Mouse (Mus musculus) midbrain, embryonic 13.5 days (tissue): ENCODE data around the gene Impg1. TPM values are rescaled to one million over a fixed set of nuclear protein-coding genes. Genes with fewer than 3 reads are reported as not detected.

Source experiments
- ATAC-seq: fragments of 200-750 bp; cut with Nextera tagmentation; 2 replicates; pipeline ENCODE4 v1.8.0; 2017; ENCODE audit warnings: mild to moderate bottlenecking, moderate TSS enrichment, moderate library complexity
- H3K27ac ChIP-seq: fragments of 300-500 bp; sonication (generic); 2 replicates; pipeline ENCODE4 v1.5.1; 2015; ENCODE audit warnings: inconsistent platforms, mild to moderate bottlenecking, moderate library complexity
- H3K27me3 ChIP-seq: fragments of 300-500 bp; sonication (generic); 2 replicates; pipeline ENCODE4 v1.6.1; 2015; ENCODE audit warnings: mild to moderate bottlenecking, inconsistent platforms
- H3K36me3 ChIP-seq: fragments of 300-500 bp; sonication (generic); 2 replicates; pipeline ENCODE4 v1.6.1; 2015; ENCODE audit warnings: mild to moderate bottlenecking, inconsistent platforms
- H3K4me1 ChIP-seq: fragments of 300-500 bp; sonication (generic); replicated peaks from 2 replicates; pipeline ENCODE4 v1.6.1; 2015; ENCODE audit warnings: inconsistent platforms
- H3K4me2 ChIP-seq: fragments of 300-500 bp; sonication (generic); replicated peaks from 2 replicates; pipeline ENCODE4 v1.6.1; 2015; ENCODE audit warnings: moderate library complexity, mild to moderate bottlenecking, inconsistent platforms
- H3K4me3 ChIP-seq: fragments of 300-500 bp; sonication (generic); replicated peaks from 2 replicates; pipeline ENCODE4 v1.5.1; 2015; ENCODE audit warnings: mild to moderate bottlenecking, inconsistent platforms
- H3K9ac ChIP-seq: fragments of 300-500 bp; sonication (generic); replicated peaks from 2 replicates; pipeline ENCODE4 v1.6.1; 2015; ENCODE audit warnings: mild to moderate bottlenecking, inconsistent platforms
- H3K9me3 ChIP-seq: fragments of 300-500 bp; sonication (generic); 2 replicates; pipeline ENCODE4 v1.6.1; 2016; ENCODE audit warnings: mild to moderate bottlenecking, inconsistent platforms
- WGBS: fragments of 180-500 bp; shearing (Covaris S2); methylation state at CpG from one replicate; pipeline ENCODE4 v1.1.7; 2015; 5-methylcytosine and 5-hydroxymethylcytosine counted together
- polyA plus RNA-seq: library from polyadenylated mRNA; unstranded; fragments of >200 nt; fragmentation: Nextera tagmentation; extraction: Ambion mirVana; gene quantifications from 2 replicates; pipeline ENCODE4 v1.2.1, GENCODE M21; 2015

Gene Impg1
- polyA plus RNA-seq = not detected in 2 replicates

- Histone ChIP-seq H3K27me3 (no peaks in the 10 kb centered on the region), H3K4me3 (no peak within 1 kb of the TSS), H3K27ac (no peak within 1 kb of the TSS), H3K9me3 (no peaks in the 10 kb centered on the region), H3K4me1 (no peaks in the 10 kb centered on the region), H3K36me3 (no peaks in the 10 kb centered on the region), H3K4me2 (no peak within 1 kb of the TSS), H3K9ac (no peak within 1 kb of the TSS)
- no peak for ATAC-seq
- WGBS = 60% methylated on average over 6 of the region's 6 CpGs
Observed at GRCm38 (mm10) chr9:80465381-80465780, at the start of gene Impg1. Gene Impg1 (minus strand): TSS chr9:80465481.

- Histone ChIP-seq H3K4me3 (no peak overlapping the region), H3K9ac (no peak overlapping the region), H3K27me3 (no peaks in the 10 kb centered on the region), H3K4me2 (no peak overlapping the region), H3K9me3 (no peaks in the 10 kb centered on the region), H3K36me3 (no peaks in the 10 kb centered on the region), H3K27ac (no peak overlapping the region), H3K4me1 (0 out of 2 replicates have a peak, but pooled peaks cover 5% of the 10 kb centered on the region)
- no peak for ATAC-seq
- 88% methylated on average over 7 of the region's 7 CpGs for WGBS
Observed at GRCm38 (mm10) chr9:80509464-80510153, 44.3 kb upstream of the Impg1 start.

- Histone ChIP-seq H3K9ac (no peak overlapping the region), H3K4me1 (0 out of 2 replicates have a peak, but pooled peaks cover 5% of the 10 kb centered on the region), H3K4me2 (no peak overlapping the region), H3K4me3 (no peak overlapping the region), H3K27ac (no peak overlapping the region), H3K36me3 (no peaks in the 10 kb centered on the region), H3K9me3 (no peaks in the 10 kb centered on the region), H3K27me3 (no peaks in the 10 kb centered on the region)
- WGBS = 52% methylated on average over 2 of the region's 2 CpGs
- no peak for ATAC-seq
Observed at GRCm38 (mm10) chr9:80504496-80505012, 39.3 kb upstream of the Impg1 start.

GRCm38 (mm10) chr9:80491591-80491990 lies 26.3 kb upstream of the Impg1 start:
- Histone ChIP-seq H3K27ac (no peak overlapping the region), H3K4me3 (no peak overlapping the region), H3K9ac (no peak overlapping the region), H3K27me3 (no peaks in the 10 kb centered on the region), H3K4me1 (no peaks in the 10 kb centered on the region), H3K36me3 (no peaks in the 10 kb centered on the region), H3K4me2 (no peak overlapping the region), H3K9me3 (no peaks in the 10 kb centered on the region)
- ATAC-seq = 0 out of 2 replicates have a peak, but pooled peaks have one; percentile 27
- 74% methylated on average over 4 of the region's 4 CpGs for WGBS

GRCm38 (mm10) chr9:80460420-80460819 lies 4.9 kb downstream of the Impg1 start:
- Histone ChIP-seq H3K9me3 (no peaks in the 10 kb centered on the region), H3K4me1 (no peaks in the 10 kb centered on the region), H3K27me3 (no peaks in the 10 kb centered on the region), H3K27ac (no peak overlapping the region), H3K4me2 (no peak overlapping the region), H3K4me3 (no peak overlapping the region), H3K36me3 (no peaks in the 10 kb centered on the region), H3K9ac (no peak overlapping the region)
- 87% methylated on average over 4 of the region's 4 CpGs for WGBS
- ATAC-seq = no peak

GRCm38 (mm10) chr9:80450467-80451261 lies 14.6 kb downstream of the Impg1 start:
- Histone ChIP-seq H3K4me1 (no peaks in the 10 kb centered on the region), H3K4me2 (no peak overlapping the region), H3K9ac (no peak overlapping the region), H3K27me3 (no peaks in the 10 kb centered on the region), H3K9me3 (no peaks in the 10 kb centered on the region), H3K27ac (no peak overlapping the region), H3K36me3 (no peaks in the 10 kb centered on the region), H3K4me3 (no peak overlapping the region)
- WGBS = 32% methylated on average over 3 of the region's 3 CpGs
- ATAC-seq = no peak

- Histone ChIP-seq H3K9ac (no peak overlapping the region), H3K27me3 (no peaks in the 10 kb centered on the region), H3K27ac (no peak overlapping the region), H3K36me3 (no peaks in the 10 kb centered on the region), H3K9me3 (no peaks in the 10 kb centered on the region), H3K4me3 (no peak overlapping the region), H3K4me2 (no peak overlapping the region), H3K4me1 (no peaks in the 10 kb centered on the region)
- no peak for ATAC-seq
- WGBS = 66% methylated on average over 5 of the region's 5 CpGs
Observed at GRCm38 (mm10) chr9:80441096-80441710, 24.1 kb downstream of the Impg1 start.

GRCm38 (mm10) chr9:80391404-80391803 lies 73.9 kb downstream of the Impg1 start:
- H3K9me3 ChIP-seq = no peaks in the 10 kb centered on the region
- no peak overlapping the region for H3K4me2 ChIP-seq
- H3K36me3 ChIP-seq = no peaks in the 10 kb centered on the region
- no peak for ATAC-seq
- H3K9ac ChIP-seq = no peak overlapping the region
- WGBS = 61% methylated on average over 3 of the region's 3 CpGs
- H3K4me3 ChIP-seq = no peak overlapping the region
- H3K27ac ChIP-seq = no peak overlapping the region
- H3K4me1 ChIP-seq = 0 out of 2 replicates have a peak, but pooled peaks cover 3% of the 10 kb centered on the region
- H3K27me3 ChIP-seq = no peaks in the 10 kb centered on the region

- H3K4me1 ChIP-seq = 0 out of 2 replicates have a peak, but pooled peaks cover 3% of the 10 kb centered on the region
- H3K4me2 ChIP-seq = no peak overlapping the region
- H3K27ac ChIP-seq = no peak overlapping the region
- no peak overlapping the region for H3K4me3 ChIP-seq
- ATAC-seq = peak; percentile 58; the same call in 1 of the 2 replicates
- no peaks in the 10 kb centered on the region for H3K9me3 ChIP-seq
- H3K36me3 ChIP-seq = no peaks in the 10 kb centered on the region
- no peak overlapping the region for H3K9ac ChIP-seq
- 28% methylated on average over 5 of the region's 5 CpGs for WGBS
- no peaks in the 10 kb centered on the region for H3K27me3 ChIP-seq
Observed at GRCm38 (mm10) chr9:80391002-80391401, 74.3 kb downstream of the Impg1 start.

GRCm38 (mm10) chr9:80387890-80388289 lies 77.4 kb downstream of the Impg1 start:
- ATAC-seq = no peak
- WGBS = 89% methylated on average over 3 of the region's 3 CpGs
- no peak overlapping the region for H3K9ac ChIP-seq
- H3K36me3 ChIP-seq = no peaks in the 10 kb centered on the region
- no peak overlapping the region for H3K4me3 ChIP-seq
- H3K4me2 ChIP-seq = no peak overlapping the region
- H3K27ac ChIP-seq = no peak overlapping the region
- H3K9me3 ChIP-seq = no peaks in the 10 kb centered on the region
- 0 out of 2 replicates have a peak, but pooled peaks cover 3% of the 10 kb centered on the region for H3K4me1 ChIP-seq
- H3K27me3 ChIP-seq = no peaks in the 10 kb centered on the region

GRCm38 (mm10) chr9:80386492-80386891 lies 78.8 kb downstream of the Impg1 start:
- no peak overlapping the region for H3K27ac ChIP-seq
- 0 out of 2 replicates have a peak, but pooled peaks cover 3% of the 10 kb centered on the region for H3K4me1 ChIP-seq
- ATAC-seq = no peak
- H3K4me3 ChIP-seq = no peak overlapping the region
- H3K9me3 ChIP-seq = no peaks in the 10 kb centered on the region
- 22% methylated on average over 5 of the region's 5 CpGs for WGBS
- no peaks in the 10 kb centered on the region for H3K27me3 ChIP-seq
- no peak overlapping the region for H3K4me2 ChIP-seq
- H3K36me3 ChIP-seq = no peaks in the 10 kb centered on the region
- no peak overlapping the region for H3K9ac ChIP-seq

GRCm38 (mm10) chr9:80386000-80386399 lies 79.3 kb downstream of the Impg1 start:
- H3K4me2 ChIP-seq = no peak overlapping the region
- H3K4me3 ChIP-seq = no peak overlapping the region
- H3K4me1 ChIP-seq = 0 out of 2 replicates have a peak, but pooled peaks cover 3% of the 10 kb centered on the region
- no peaks in the 10 kb centered on the region for H3K36me3 ChIP-seq
- ATAC-seq = no peak
- H3K27me3 ChIP-seq = no peaks in the 10 kb centered on the region
- 42% methylated on average over 7 of the region's 7 CpGs for WGBS
- H3K9me3 ChIP-seq = no peaks in the 10 kb centered on the region
- no peak overlapping the region for H3K9ac ChIP-seq
- H3K27ac ChIP-seq = no peak overlapping the region
